ENCODE assay signal across 8 mouse cellular contexts in genomic region chr1:193588477-193589464, GRCm38 (mm10).
DNase-seq lines count a peak whose midpoint lies in the region; ATAC-seq and TF ChIP-seq lines count a peak whose summit lies in the region.

No protein-coding gene starts in this region.

- H3K27ac ChIP-seq in forebrain, embryonic 13.5 days = peak overlapping the region; percentile 19; the same call in 1 of the 2 replicates
- H3K27ac ChIP-seq in lung, embryonic 14.5 days (ENCODE audit: low read depth) = peak overlapping the region; percentile 38; the same call in 1 of the 2 replicates

- peak; percentile 83 for DNase-seq in NIH3T3 (ENCODE audit: low read depth)
- DNase-seq in heart, postnatal 4 days = peak; percentile 80
- DNase-seq in layer of hippocampus, adult 18-20 months (ENCODE audit: low spot score in 2 of 2) = peak; percentile 27 to 76
- DNase-seq in lung, embryonic 14.5 days = peak; percentile 85
- peak; percentile 39 for DNase-seq in retina, adult 2 months (ENCODE audit: low read depth, low spot score)
- DNase-seq in yolk sac, embryonic 10.5 days (ENCODE audit: low spot score) = peak; percentile 44

- peak; percentile 94 for TF ChIP-seq CTCF in lung, embryonic 14.5 days (IDR thresholded peaks at IDR 0.05; ENCODE audit: low read depth)

- WGBS in forebrain, embryonic 13.5 days = 21% methylated on average over 12 of the region's 12 CpGs
- 19% methylated on average over 12 of the region's 12 CpGs for WGBS in lung, embryonic 14.5 days

- H3K4me2 ChIP-seq in forebrain, embryonic 13.5 days = no peak overlapping the region
- no peak overlapping the region for H3K4me2 ChIP-seq in lung, embryonic 14.5 days

- no peaks in the 10 kb centered on the region for H3K27me3 ChIP-seq in forebrain, embryonic 13.5 days
- no peaks in the 10 kb centered on the region for H3K27me3 ChIP-seq in lung, embryonic 14.5 days (ENCODE audit: insufficient read depth, low read length)

- H3K9ac ChIP-seq in forebrain, embryonic 13.5 days = no peak overlapping the region
- H3K9ac ChIP-seq in lung, embryonic 14.5 days = no peak overlapping the region

- H3K9me3 ChIP-seq in forebrain, embryonic 13.5 days (replicated peaks) = no peaks in the 10 kb centered on the region
- H3K9me3 ChIP-seq in lung, embryonic 14.5 days (ENCODE audit: low read depth, low read length) = no peaks in the 10 kb centered on the region

- no peak overlapping the region for H3K4me3 ChIP-seq in forebrain, embryonic 13.5 days
- no peak overlapping the region for H3K4me3 ChIP-seq in lung, embryonic 14.5 days (ENCODE audit: low read depth, low read length)

- H3K4me1 ChIP-seq in forebrain, embryonic 13.5 days = peaks cover 48% of the 10 kb centered on the region
- H3K4me1 ChIP-seq in lung, embryonic 14.5 days (ENCODE audit: insufficient read depth) = 0 out of 2 replicates have a peak, but pooled peaks cover 3% of the 10 kb centered on the region

- ATAC-seq in cerebellum, adult (ENCODE audit: insufficient number of reproducible peaks, low FRiP score, low TSS enrichment) = 0 out of 2 replicates have a peak, but pooled peaks have one; percentile 37
- peak; percentile 50; the same call in 1 of the 2 replicates for ATAC-seq in forebrain, embryonic 13.5 days
- ATAC-seq in lung, embryonic 14.5 days (ENCODE audit: insufficient read depth) = peak; percentile 67

- no peaks in the 10 kb centered on the region for H3K36me3 ChIP-seq in forebrain, embryonic 13.5 days (ENCODE audit: poor library complexity, severe bottlenecking)
- H3K36me3 ChIP-seq in lung, embryonic 14.5 days (ENCODE audit: insufficient read depth) = no peaks in the 10 kb centered on the region
